Comparison of ENCODE assay signal across 18 mouse cellular contexts in genomic region chr12:14930702-14931101, GRCm38 (mm10).
"Had no signal": no experiment of that assay in that cellular context is flagged by ENCODE, and none has a peak within 500 bp of the region (broad histone marks: within the 10 kb centered on the region; RNA-seq: fewer than 3 reads in every experiment).

No protein-coding gene starts in this region.

- H3K27ac ChIP-seq: lung, embryonic 15.5 days; midbrain, embryonic 10.5 days; midbrain, embryonic 12.5 days; neural tube, embryonic 13.5 days; neural tube, embryonic 15.5 days; stomach, embryonic 15.5 days; stomach, postnatal 0 days had no signal

- H3K27me3 ChIP-seq: lung, embryonic 15.5 days; midbrain, embryonic 12.5 days; neural tube, embryonic 13.5 days; neural tube, embryonic 15.5 days; stomach, embryonic 15.5 days had no signal

- H3K9ac ChIP-seq: lung, embryonic 15.5 days; midbrain, embryonic 12.5 days; neural tube, embryonic 13.5 days; neural tube, embryonic 15.5 days; stomach, embryonic 15.5 days had no signal

- H3K4me3 ChIP-seq: lung, embryonic 15.5 days; midbrain, embryonic 10.5 days; midbrain, embryonic 12.5 days; myocyte; neural tube, embryonic 13.5 days; neural tube, embryonic 15.5 days; stomach, embryonic 15.5 days had no signal

- H3K36me3 ChIP-seq: lung, embryonic 15.5 days; midbrain, embryonic 10.5 days; midbrain, embryonic 12.5 days; neural tube, embryonic 13.5 days; neural tube, embryonic 15.5 days; stomach, embryonic 15.5 days had no signal

- H3K4me1 ChIP-seq: lung, embryonic 15.5 days; neural tube, embryonic 13.5 days; neural tube, embryonic 15.5 days; stomach, embryonic 15.5 days had no signal

- DNase-seq: lung, adult 18-20 months; lung, postnatal 14 days; lung, postnatal 36 days; midbrain, embryonic 14.5 days; right cerebral cortex, postnatal 14 days; thymus, adult 2 months; thymus, postnatal 25 days; thymus, postnatal 4 days had no signal

- H3K9me3 ChIP-seq: lung, embryonic 15.5 days; midbrain, embryonic 10.5 days; midbrain, embryonic 12.5 days; neural tube, embryonic 13.5 days; neural tube, embryonic 15.5 days; stomach, embryonic 15.5 days had no signal

- H3K4me2 ChIP-seq: lung, embryonic 15.5 days; midbrain, embryonic 12.5 days; neural tube, embryonic 13.5 days; neural tube, embryonic 15.5 days; stomach, embryonic 15.5 days had no signal

- ATAC-seq: lung, postnatal 0 days; midbrain, embryonic 16.5 days had no signal
